Mouse (Mus musculus) myocyte (in vitro differentiated cells): ENCODE measurements around the gene Pias3. TPM values are rescaled to one million over a fixed set of nuclear protein-coding genes. Genes with fewer than 3 reads are reported as not detected.

Experiments used
- H3K27me3 ChIP-seq: one replicate; pipeline ENCODE4 v1.6.1; 2011; ENCODE audit not compliant: control insufficient read depth, insufficient read depth, insufficient read length
- H3K36me3 ChIP-seq: one replicate; pipeline ENCODE4 v1.6.1; 2011; ENCODE audit not compliant: control insufficient read depth, insufficient read depth
- H3K4me2 ChIP-seq: one replicate; pipeline ENCODE4 v1.6.1; 2011; ENCODE audit warnings: low read depth, control low read depth
- H3K4me3 ChIP-seq: one replicate; pipeline ENCODE4 v1.5.1; 2011; ENCODE audit warnings: mild to moderate bottlenecking, control low read depth, moderate library complexity
- H3K79me2 ChIP-seq: one replicate; pipeline ENCODE4 v1.6.1; 2011; ENCODE audit not compliant: control insufficient read depth, insufficient read depth
- H3ac ChIP-seq: one replicate; pipeline ENCODE4 v1.6.1; 2011; ENCODE audit not compliant: control insufficient read depth, insufficient read length
- CEBPB ChIP-seq: IDR thresholded peaks from 2 replicates; pipeline ENCODE4 v1.6.1; 2011; ENCODE audit warnings: mild to moderate bottlenecking, moderate library complexity; ENCODE audit not compliant: poor library complexity, insufficient read depth, severe bottlenecking
- E2F4 ChIP-seq: IDR thresholded peaks from one replicate; pipeline ENCODE4 v1.6.1; 2011; ENCODE audit warnings: mild to moderate bottlenecking, control low read depth, moderate library complexity; ENCODE audit not compliant: insufficient read depth
- MAX ChIP-seq: IDR thresholded peaks from one replicate; pipeline ENCODE4 v1.6.1; 2011; ENCODE audit warnings: low read depth, mild to moderate bottlenecking, control low read depth
- MYOD1 ChIP-seq, 3 experiments: IDR thresholded peaks; one replicate each; pipeline ENCODE4 v1.6.1; 2011; ENCODE audit warnings: control low read depth in 2 of 3, low read depth in 2 of 3, mild to moderate bottlenecking in 2 of 3, moderate library complexity in 1 of 3; ENCODE audit not compliant: insufficient read length in 2 of 3, control insufficient read depth in 1 of 3
- MYOG ChIP-seq, 3 experiments: IDR thresholded peaks; one replicate each; pipeline ENCODE4 v1.6.1; 2011; ENCODE audit warnings: control low read depth in 2 of 3, low read depth in 2 of 3, mild to moderate bottlenecking in 2 of 3; ENCODE audit not compliant: insufficient read length in 2 of 3, control insufficient read depth in 1 of 3, insufficient read depth in 1 of 3
- POLR2A ChIP-seq: IDR thresholded peaks from one replicate; pipeline ENCODE4 v1.6.1; 2011; ENCODE audit warnings: low read depth, mild to moderate bottlenecking, control low read depth, moderate library complexity; ENCODE audit not compliant: insufficient read length
- POLR2AphosphoS2 ChIP-seq: IDR thresholded peaks from one replicate; pipeline ENCODE4 v1.6.1; 2011; ENCODE audit warnings: low read depth, control low read depth; ENCODE audit not compliant: insufficient read length
- REST ChIP-seq: IDR thresholded peaks from one replicate; pipeline ENCODE4 v1.6.1; 2011; ENCODE audit warnings: mild to moderate bottlenecking, control low read depth, moderate library complexity; ENCODE audit not compliant: insufficient read depth, insufficient read length
- SRF ChIP-seq: IDR thresholded peaks from one replicate; pipeline ENCODE4 v1.6.1; 2011; ENCODE audit warnings: low read depth; ENCODE audit not compliant: control insufficient read depth, insufficient read length
- TCF12 ChIP-seq: IDR thresholded peaks from one replicate; pipeline ENCODE4 v1.6.1; 2011; ENCODE audit warnings: mild to moderate bottlenecking, control low read depth; ENCODE audit not compliant: poor library complexity, insufficient read depth, severe bottlenecking
- TCF3 ChIP-seq: IDR thresholded peaks from one replicate; pipeline ENCODE4 v1.6.1; 2011; ENCODE audit warnings: low read depth, control low read depth; ENCODE audit not compliant: insufficient read length
- USF1 ChIP-seq: IDR thresholded peaks from one replicate; pipeline ENCODE4 v1.6.1; 2011; ENCODE audit warnings: low read depth, mild to moderate bottlenecking, control low read depth, moderate library complexity
- polyA plus RNA-seq: library from polyadenylated mRNA; unstranded; fragments of >200 nt; fragmentation: generic; extraction: Trizol; gene quantifications from one replicate; pipeline ENCODE4 v1.2.1, GENCODE M21; 2012; ENCODE audit warnings: missing spikeins

Gene Pias3
- polyA plus RNA-seq, 1 experiment: 16.7 TPM

DNA sequence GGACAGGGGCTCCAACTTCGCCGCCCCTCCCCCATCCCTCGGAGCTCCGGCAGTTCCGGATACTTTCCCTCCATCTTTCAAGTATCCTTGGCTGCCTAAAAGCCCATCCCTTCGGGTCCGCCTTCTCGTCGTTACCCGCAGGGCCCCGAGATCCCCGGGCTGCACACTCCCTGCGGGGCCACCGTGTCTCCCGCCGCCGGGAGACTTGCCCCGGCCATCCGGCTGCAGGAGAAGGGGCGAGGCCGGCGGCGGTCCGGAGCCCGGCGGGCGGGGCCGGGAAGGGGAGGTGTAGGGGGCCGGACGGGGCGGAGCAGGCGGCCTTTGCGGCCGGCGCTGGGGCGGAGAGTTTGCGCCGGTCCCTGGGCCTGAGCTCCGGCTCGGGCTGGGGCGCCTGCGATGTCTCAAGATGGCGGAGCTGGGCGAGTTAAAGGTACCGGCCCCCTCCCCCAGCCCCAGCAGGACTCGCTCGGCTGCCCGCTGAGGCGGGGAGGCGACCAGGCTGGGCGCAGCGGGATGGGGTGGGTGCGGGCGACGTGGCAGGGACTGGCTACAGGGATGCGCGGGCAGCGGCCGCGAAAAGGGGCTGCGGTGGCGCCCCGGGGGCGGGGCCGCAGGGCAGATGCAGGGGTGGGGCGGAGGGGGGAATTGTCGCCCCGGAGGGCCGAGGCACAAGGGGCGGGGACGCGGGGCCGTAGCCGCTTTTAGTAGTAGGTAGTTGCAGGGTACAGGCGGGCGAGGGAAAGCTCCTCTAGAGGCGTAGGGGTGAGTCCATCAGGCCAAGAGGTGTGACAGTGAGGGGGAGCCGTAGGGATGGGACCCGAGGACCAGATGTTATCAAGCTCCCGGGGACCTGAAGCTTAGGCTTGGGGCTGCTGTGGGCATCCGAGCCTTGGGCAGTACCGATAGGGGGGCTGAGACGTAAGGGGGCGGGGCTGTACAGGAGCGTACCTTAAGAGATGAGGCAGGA lies 865 bp downstream of the Pias3 start:
- TF ChIP-seq MYOD1 (IDR thresholded peaks at IDR 0.05; ENCODE audit: control insufficient read depth in 1 of 3, insufficient read length in 2 of 3, low read depth in 2 of 3) (peak in 1 of 3 experiments; percentile 4), POLR2A (peak; percentile 57), POLR2AphosphoS2 (peak; percentile 51), TCF3 (no peak), CEBPB (no peak)
- H3K36me3 ChIP-seq: peaks cover 13% of the 10 kb centered on the region

DNA sequence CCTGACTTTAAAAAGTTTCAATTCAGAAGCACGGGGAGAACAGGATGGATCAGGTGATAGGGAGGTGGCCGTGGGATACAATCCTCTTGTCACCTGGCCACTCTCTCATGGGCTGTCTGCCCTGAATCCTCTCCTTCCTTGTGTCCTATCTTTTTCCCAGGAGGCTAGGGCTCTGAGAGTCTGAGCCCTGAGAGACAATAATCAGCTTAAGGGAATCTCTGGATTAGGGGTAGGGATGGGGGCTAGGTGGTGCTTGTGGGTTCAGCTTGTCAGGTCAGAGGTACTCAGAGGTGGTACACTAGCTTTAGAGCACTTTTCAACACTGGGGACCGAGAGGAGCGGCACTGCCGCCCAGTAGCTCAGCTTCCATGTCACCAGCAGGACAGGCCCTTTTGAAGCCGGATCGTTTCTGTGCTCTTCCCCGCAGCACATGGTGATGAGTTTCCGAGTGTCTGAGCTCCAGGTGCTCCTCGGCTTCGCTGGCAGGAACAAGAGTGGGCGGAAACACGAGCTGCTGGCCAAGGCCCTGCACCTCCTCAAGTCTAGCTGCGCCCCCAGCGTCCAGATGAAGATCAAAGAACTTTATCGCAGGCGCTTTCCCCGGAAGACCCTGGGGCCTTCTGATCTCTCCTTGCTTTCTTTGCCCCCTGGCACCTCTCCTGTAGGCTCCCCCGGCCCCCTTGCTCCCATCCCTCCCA lies 3.0 kb downstream of the Pias3 start:
- Histone ChIP-seq H3K4me2 (no peak overlapping the region), H3K4me3 (no peak overlapping the region)

More for the DNA sequence above, 865 bp downstream of the Pias3 start:
- no peaks in the 10 kb centered on the region for H3K27me3 ChIP-seq
- H3K79me2 ChIP-seq: peaks cover 9% of the 10 kb centered on the region
- H3ac ChIP-seq: peak overlapping the region; percentile 37
- H3K4me3 ChIP-seq: peak overlapping the region; percentile 83
- peak overlapping the region; percentile 88 for H3K4me2 ChIP-seq

DNA sequence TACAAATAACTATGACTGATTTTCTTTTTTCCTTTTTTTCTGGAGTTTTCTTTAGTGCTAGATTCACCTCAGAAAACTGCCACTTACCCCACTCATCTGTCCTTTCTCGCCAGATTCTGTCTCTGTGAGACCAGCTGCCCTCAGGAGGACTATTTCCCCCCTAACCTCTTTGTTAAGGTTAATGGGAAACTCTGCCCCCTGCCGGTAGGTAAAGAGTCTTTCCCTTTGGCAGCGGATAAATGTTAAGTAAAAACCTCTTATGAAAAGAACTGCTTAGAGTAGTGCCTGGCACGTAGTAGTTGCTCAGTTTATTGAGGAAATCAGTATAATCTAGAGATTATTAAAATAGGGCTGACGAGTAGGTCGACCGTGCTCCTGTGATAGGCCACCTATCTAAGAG lies 4.2 kb downstream of the Pias3 start:
- no peak for TF ChIP-seq MYOD1 (IDR thresholded peaks at IDR 0.05; ENCODE audit: control insufficient read depth in 1 of 3, insufficient read length in 2 of 3, low read depth in 2 of 3)
- TF ChIP-seq SRF: no peak
- no peak for TF ChIP-seq E2F4
- TF ChIP-seq TCF3: no peak
- no peak for TF ChIP-seq USF1
- no peak for TF ChIP-seq TCF12
- no peak for TF ChIP-seq CEBPB
- TF ChIP-seq REST: no peak
- TF ChIP-seq MYOG (IDR thresholded peaks at IDR 0.05; ENCODE audit: control insufficient read depth in 1 of 3, insufficient read depth in 1 of 3, insufficient read length in 2 of 3, low read depth in 2 of 3): no peak
- TF ChIP-seq POLR2AphosphoS2: no peak
- no peak for TF ChIP-seq POLR2A
- no peak for TF ChIP-seq MAX

More for the DNA sequence above, 3.0 kb downstream of the Pias3 start:
- H3K27me3 ChIP-seq: no peaks in the 10 kb centered on the region
- H3K36me3 ChIP-seq: peaks cover 21% of the 10 kb centered on the region
- H3K79me2 ChIP-seq: peaks cover 9% of the 10 kb centered on the region
- TF ChIP-seq REST: no peak
- TF ChIP-seq TCF12: no peak
- TF ChIP-seq USF1: no peak
- no peak for TF ChIP-seq SRF
- TF ChIP-seq MAX: no peak
- no peak for TF ChIP-seq POLR2A
- no peak for TF ChIP-seq TCF3
- TF ChIP-seq CEBPB: no peak
- no peak for TF ChIP-seq E2F4
- H3ac ChIP-seq: no peak overlapping the region

DNA sequence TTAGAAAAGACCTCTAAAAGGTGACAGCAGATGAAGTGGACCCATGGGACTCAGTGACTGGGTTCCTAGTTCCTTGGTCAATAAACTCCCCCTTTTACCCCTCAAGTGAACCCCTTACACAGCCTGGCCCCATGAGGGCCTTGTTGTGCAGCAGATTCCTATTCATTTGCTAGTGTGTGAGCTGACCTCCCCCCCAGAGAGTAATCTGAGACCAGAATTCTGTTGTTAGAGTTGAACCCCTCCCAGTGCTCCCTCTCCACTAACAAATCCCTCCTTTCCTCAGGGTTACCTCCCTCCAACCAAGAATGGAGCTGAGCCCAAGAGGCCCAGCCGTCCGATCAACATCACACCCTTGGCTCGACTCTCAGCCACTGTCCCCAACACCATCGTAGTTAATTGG lies 4.8 kb downstream of the Pias3 start:
- no peak overlapping the region for H3ac ChIP-seq
- peaks cover 9% of the 10 kb centered on the region for H3K79me2 ChIP-seq
- no peak overlapping the region for H3K4me3 ChIP-seq
- H3K27me3 ChIP-seq: no peaks in the 10 kb centered on the region
- TF ChIP-seq SRF (no peak), TCF3 (no peak), MYOD1 (IDR thresholded peaks at IDR 0.05; ENCODE audit: control insufficient read depth in 1 of 3, insufficient read length in 2 of 3, low read depth in 2 of 3) (no peak), POLR2A (no peak), MYOG (IDR thresholded peaks at IDR 0.05; ENCODE audit: control insufficient read depth in 1 of 3, insufficient read depth in 1 of 3, insufficient read length in 2 of 3, low read depth in 2 of 3) (no peak), USF1 (no peak), CEBPB (no peak), TCF12 (no peak), POLR2AphosphoS2 (no peak), MAX (no peak)
- H3K4me2 ChIP-seq: no peak overlapping the region
- H3K36me3 ChIP-seq: peaks cover 21% of the 10 kb centered on the region

More for the DNA sequence above, 4.2 kb downstream of the Pias3 start:
- H3K27me3 ChIP-seq: no peaks in the 10 kb centered on the region
- no peak overlapping the region for H3K4me3 ChIP-seq
- peaks cover 9% of the 10 kb centered on the region for H3K79me2 ChIP-seq
- H3K4me2 ChIP-seq: no peak overlapping the region
- peaks cover 21% of the 10 kb centered on the region for H3K36me3 ChIP-seq
- no peak overlapping the region for H3ac ChIP-seq

DNA sequence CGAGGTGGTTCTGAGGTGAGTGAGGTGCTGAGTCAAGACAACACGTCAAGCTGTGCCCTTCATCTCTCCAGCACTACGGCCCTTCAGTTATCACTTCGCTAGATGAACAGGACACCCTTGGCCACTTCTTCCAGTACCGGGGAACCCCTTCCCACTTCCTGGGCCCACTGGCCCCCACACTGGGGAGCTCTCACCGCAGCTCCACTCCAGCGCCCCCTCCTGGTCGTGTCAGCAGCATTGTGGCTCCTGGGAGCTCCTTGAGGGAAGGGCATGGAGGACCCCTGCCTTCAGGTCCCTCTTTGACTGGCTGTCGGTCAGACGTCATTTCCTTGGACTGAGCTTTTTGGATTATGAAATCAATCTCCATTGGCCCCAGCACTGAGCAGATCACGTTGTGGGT lies 8.6 kb downstream of the Pias3 start:
- no peak overlapping the region for H3K4me2 ChIP-seq
- no peak for TF ChIP-seq TCF3
- no peak for TF ChIP-seq TCF12
- TF ChIP-seq MAX: no peak
- TF ChIP-seq SRF: no peak
- TF ChIP-seq USF1: no peak
- no peak for TF ChIP-seq CEBPB
- no peak for TF ChIP-seq E2F4
- no peak for TF ChIP-seq MYOD1 (IDR thresholded peaks at IDR 0.05; ENCODE audit: control insufficient read depth in 1 of 3, insufficient read length in 2 of 3, low read depth in 2 of 3)
- TF ChIP-seq MYOG (IDR thresholded peaks at IDR 0.05; ENCODE audit: control insufficient read depth in 1 of 3, insufficient read depth in 1 of 3, insufficient read length in 2 of 3, low read depth in 2 of 3): no peak
- TF ChIP-seq POLR2A: no peak
- TF ChIP-seq REST: no peak
- no peak for TF ChIP-seq POLR2AphosphoS2
- H3ac ChIP-seq: no peak overlapping the region
- H3K36me3 ChIP-seq: peaks cover 21% of the 10 kb centered on the region
- H3K27me3 ChIP-seq: no peaks in the 10 kb centered on the region
- no peaks in the 10 kb centered on the region for H3K79me2 ChIP-seq
- no peak overlapping the region for H3K4me3 ChIP-seq
